Comparison of ENCODE assay signal across 8 mouse cellular contexts in the genomic region with DNA sequence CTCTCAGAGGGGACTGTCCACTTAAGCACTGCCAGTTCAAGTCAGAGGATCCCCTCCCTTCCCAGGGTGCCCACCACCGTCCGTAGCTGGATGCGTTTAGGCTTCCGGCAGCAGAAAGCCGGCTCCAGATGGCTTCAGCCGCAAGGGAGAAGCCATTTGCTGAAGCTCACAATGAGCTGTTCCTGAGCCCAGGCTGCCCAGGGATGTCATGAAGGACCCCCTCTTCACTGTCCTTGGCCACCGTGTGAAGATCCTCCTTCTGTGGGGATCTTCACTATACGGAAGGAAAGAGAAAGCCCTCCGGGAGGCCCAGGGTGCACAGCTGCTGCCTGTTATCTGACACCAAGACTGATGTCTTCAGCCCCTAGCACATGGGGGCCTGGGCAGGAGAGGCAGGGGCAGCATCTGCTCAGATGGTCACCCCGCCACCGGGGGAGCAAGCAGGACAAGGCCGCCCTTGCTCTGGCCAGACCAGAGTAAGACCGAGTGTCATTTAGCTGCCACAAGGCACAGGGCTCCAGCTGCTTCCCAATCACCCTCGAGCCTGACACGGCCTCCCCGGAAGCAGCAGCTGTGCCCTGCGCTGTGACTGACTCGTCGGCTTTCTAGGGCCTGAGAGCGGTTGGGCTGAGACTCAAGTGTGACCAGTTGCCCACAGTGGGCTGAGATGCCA.
DNase-seq lines count a peak whose midpoint lies in the region; ATAC-seq and TF ChIP-seq lines count a peak whose summit lies in the region.

No protein-coding gene starts in this region.

- H3K27ac ChIP-seq in left cerebral cortex, adult 2 months, result peak overlapping the region; percentile 83
- peak overlapping the region; percentile 89 for H3K27ac ChIP-seq in limb, embryonic 12.5 days

- ATAC-seq in limb, embryonic 12.5 days (ENCODE audit: insufficient number of reproducible peaks, insufficient read depth, low FRiP score, low TSS enrichment, low read depth), result no peak

- no peak for TF ChIP-seq CTCF in left cerebral cortex, adult 2 months (IDR thresholded peaks at IDR 0.05)

- no peaks in the 10 kb centered on the region for H3K27me3 ChIP-seq in limb, embryonic 12.5 days

- WGBS in limb, embryonic 12.5 days, result 6% methylated on average over 20 of the region's 20 CpGs

- H3K4me2 ChIP-seq in limb, embryonic 12.5 days, result peak overlapping the region; percentile 45

- no peaks in the 10 kb centered on the region for H3K9me3 ChIP-seq in limb, embryonic 12.5 days

- intact Hi-C loops in left cerebral cortex, adult 2 months (cut with DNase I), result no loop called here

- H3K4me3 ChIP-seq in left cerebral cortex, adult 2 months, result no peak overlapping the region
- peak overlapping the region; percentile 8; the same call in 1 of the 2 replicates for H3K4me3 ChIP-seq in limb, embryonic 12.5 days (replicated peaks)

- peaks cover 5% of the 10 kb centered on the region; the same call in 1 of the 2 replicates for H3K36me3 ChIP-seq in limb, embryonic 12.5 days

- peaks cover 82% of the 10 kb centered on the region for H3K4me1 ChIP-seq in limb, embryonic 12.5 days (replicated peaks)

- H3K9ac ChIP-seq in limb, embryonic 12.5 days (replicated peaks), result peak overlapping the region; percentile 48; the same call in 1 of the 2 replicates

- DNase-seq in left cerebral cortex, adult 2 months (ENCODE audit: extremely low spot score in 1 of 2, low spot score in 2 of 2), result peak in 1 of 2 experiments; percentile 35
- DNase-seq in left cerebral cortex, adult 11 months (ENCODE audit: low spot score), result no peak
- DNase-seq in embryo, embryonic 10 days (ENCODE audit: low spot score), result peak; percentile 69
- peak; percentile 76 for DNase-seq in gastrocnemius, postnatal 10 days
- DNase-seq in naive thymus-derived CD4-positive, alpha-beta T cell, adult 2 months (ENCODE audit: low read depth), result peak; percentile 58
- no peak for DNase-seq in ovary, postnatal 36 days (ENCODE audit: low spot score)
- DNase-seq in adrenal gland, postnatal 25 days, result no peak

Comparison
In these comparisons a context has a peak if more than half of its experiments do, and no peak if none do; other contexts are left out.
1. DNase-seq: peak in embryo, embryonic 10 days (single experiment), gastrocnemius, postnatal 10 days (single experiment) and naive thymus-derived CD4-positive, alpha-beta T cell, adult 2 months (single experiment); none in left cerebral cortex, adult 11 months (single experiment), ovary, postnatal 36 days (single experiment) and adrenal gland, postnatal 25 days (single experiment).